Mouse (Mus musculus): Measurements from ENCODE around the gene Ppp1r14d.

DNA sequence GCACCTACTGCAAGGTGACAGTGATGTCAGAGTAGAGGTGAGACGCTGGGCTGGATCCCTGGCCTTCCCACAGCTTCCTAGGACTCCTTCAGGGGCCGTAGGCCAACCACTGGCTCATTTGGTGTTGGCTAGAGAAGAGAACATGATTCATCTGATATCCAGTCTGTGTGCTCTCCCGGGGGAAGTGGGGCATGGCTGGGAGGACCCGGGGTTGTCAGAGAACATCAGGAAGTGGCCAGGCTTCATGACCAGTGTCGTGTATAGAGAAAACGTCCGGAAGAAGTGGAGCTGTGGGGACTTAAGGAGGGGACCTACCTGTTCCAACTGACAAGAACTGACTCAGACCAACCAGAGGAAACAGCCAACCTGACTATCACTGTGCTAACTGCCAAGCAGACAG, 15.5 kb upstream of the Ppp1r14d start:
- TF ChIP-seq POLR2A (IDR thresholded peaks at IDR 0.05; ENCODE audit: insufficient read length, low read depth) (no peak), MAX (IDR thresholded peaks at IDR 0.05; ENCODE audit: low read depth) (no peak)
